Mouse (Mus musculus) layer of hippocampus, postnatal 10 days (tissue): ENCODE results near the gene Slc5a10. TPM values are rescaled to one million over a fixed set of nuclear protein-coding genes. Genes with fewer than 3 reads are reported as not detected.
A peak's percentile ranks its signal among the peaks of the same experiment; 100 is the strongest.

Experiments
- DNase-seq, 2 experiments: peaks; one replicate each; pipeline ENCODE4 v3.0.0; 2021; ENCODE audit warnings: low spot score in 2 of 2
- total RNA-seq, 2 experiments: library from RNA; stranded (reverse); gene quantifications; 2 replicates each; pipeline ENCODE4 v1.2.3; 2021

Gene Slc5a10
- total RNA-seq, 2 experiments from 2014 or later = 0.69 TPM; not detected in 1

DNA sequence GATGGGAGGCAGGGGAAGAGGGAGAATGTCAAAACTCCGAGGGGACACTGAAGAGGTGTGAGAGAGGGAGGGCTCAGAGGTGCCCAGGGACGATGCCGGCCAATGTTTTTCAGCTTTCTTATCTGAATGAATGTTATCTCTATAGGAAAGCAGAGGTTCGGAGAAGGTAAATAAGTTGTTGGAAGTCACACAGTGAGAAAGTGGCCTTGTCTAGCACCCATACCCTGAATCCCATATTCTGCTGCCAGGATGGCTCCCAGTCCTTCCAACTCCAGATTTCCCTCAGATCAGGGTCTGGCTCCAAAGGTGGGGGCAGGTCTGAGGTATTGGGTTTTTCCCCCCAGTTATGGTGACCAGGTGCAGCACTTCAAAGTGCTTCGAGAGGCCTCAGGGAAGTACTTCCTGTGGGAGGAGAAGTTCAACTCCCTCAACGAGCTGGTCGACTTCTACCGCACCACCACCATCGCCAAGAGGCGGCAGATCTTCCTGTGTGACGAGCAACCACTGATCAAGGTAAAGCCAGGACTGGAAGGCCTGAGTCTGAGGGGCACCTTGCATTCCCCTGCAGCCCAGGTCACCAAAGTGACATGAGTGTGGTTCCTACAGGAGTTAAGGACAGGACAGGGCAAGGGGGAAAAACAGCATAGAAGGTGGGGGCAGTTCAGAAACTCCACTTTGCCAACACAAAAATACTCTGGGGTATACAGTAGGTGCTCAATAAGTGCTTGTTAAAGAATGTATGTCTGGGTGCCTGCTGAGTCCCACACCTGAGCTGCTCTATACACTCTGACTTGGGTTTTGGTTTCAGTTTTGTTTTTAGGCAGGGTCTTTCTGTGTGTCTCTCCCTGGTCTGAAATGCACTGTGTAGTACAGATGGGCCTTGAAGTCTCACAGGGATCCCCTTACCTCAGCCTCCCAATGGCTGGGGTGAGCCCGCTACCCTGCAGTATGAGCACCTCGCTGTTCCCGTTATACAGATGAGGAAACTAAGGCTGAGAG lies 50.8 kb downstream of the Slc5a10 start:
- no peak for DNase-seq

DNA sequence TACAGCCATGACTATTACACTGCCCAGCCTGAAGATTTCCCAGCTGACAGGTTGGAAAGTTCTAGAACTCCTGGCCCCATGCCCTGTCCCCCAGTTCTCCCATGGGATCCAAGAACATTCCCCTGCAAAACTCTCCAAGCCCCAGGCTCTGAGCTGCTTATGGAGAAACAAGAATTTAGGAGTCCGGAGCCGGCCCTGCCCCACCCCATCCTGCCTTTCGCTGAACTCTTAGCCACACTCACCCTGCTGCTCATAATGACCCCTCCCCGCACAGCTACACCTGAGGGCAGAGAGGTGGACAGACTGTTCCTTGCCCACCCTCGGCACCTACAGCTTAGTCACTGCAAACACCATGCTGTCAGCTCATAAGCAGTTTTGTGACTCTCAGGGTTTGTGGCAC lies 52.8 kb downstream of the Slc5a10 start:
- no peak for DNase-seq

DNA sequence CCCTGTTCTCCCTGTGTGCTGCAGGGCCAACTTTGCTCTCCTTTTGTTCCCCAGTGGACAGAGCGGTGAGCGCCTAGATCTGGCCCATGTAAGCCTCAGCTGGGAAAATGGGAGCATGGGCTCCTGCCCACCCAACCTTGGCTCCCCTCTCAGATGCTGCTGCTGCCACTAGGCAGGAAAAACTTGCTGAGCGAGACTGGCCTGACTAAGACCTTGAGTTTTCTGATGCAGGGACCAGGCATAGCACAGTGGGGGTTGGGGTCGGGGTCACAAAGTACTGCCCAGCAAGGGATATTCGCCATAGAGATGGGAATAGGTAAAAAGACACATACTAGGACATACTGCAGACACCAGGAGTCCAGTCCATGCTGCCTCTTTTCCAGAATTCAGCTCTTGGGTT lies 53.4 kb downstream of the Slc5a10 start:
- no peak for DNase-seq

DNA sequence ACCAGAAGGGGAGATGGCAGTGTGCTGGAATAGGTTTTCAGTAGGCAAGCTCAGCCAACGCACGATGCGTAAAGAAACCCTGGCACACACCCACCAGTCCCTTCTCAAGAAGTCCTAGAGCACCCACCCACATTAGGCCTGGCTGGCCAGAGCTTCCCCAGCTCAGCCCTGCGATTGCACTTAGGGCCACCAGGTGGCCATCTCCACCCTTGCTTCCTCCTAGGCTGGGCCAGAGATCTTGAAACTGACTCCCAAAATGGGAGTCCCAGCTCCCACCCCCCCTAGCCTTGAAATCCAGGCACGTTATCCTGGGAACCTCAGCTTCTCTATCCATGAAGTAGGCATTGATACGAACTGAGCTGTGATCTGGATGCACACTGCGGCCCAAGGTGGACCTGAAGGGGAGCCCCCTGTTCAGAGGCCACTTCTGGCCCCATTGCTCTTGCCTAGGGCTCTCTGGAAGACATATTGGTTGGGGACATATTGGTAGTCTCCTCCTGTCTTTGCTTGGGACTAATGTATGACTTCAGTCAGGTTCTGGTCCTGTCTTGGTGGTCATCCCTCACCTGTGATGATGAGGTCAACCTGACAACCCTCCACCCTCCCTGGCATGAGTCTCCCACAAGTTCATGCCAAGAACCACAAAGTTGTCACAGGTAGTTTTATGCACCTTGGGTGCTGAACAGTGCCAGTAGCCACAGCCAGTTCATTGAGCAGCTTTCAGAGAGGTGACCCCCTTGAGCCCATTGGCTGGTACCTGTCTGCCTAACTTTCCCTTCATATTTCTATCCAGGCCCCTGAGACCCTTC lies 54.4 kb downstream of the Slc5a10 start:
- DNase-seq = peak; percentile 54 to 64

DNA sequence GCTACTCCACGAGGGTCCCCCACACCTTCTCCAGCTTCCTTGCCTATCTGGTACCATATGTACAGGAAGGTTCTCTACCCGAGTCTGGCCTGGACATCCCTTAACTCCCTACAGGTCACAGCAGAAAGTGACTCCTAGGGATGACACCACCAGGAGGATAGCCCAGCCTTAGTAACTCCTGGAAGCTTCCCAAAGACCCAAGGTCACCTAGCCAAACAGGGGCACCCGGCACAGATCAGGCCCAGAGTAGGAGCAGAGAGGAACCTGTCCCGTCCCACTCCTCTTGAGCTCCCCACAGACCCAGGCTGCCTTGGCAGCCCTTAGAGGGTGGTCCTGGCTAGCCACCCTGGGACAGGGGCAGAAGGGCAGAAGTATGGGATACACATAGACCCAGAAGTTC lies 55.2 kb downstream of the Slc5a10 start:
- no peak for DNase-seq

DNA sequence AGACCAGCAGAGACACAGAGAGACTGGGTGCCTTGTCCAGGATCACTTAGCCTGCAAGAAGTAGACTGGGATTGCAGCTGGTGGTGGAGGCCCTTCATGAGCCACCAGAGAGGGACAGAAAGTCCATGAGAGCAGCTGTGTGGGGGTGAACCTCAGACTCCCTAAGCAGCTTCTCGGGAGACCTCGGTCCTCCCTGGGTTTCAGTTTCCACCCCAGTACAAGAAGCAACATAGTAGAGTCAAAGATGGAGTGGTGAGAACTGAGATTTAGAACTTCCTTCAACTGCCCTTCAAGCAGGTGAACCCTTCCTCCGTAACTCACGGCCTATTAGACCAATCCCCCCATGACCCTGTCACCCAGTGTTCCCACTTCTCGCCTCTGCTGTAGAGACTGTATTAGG lies 58.4 kb downstream of the Slc5a10 start:
- DNase-seq = no peak

DNA sequence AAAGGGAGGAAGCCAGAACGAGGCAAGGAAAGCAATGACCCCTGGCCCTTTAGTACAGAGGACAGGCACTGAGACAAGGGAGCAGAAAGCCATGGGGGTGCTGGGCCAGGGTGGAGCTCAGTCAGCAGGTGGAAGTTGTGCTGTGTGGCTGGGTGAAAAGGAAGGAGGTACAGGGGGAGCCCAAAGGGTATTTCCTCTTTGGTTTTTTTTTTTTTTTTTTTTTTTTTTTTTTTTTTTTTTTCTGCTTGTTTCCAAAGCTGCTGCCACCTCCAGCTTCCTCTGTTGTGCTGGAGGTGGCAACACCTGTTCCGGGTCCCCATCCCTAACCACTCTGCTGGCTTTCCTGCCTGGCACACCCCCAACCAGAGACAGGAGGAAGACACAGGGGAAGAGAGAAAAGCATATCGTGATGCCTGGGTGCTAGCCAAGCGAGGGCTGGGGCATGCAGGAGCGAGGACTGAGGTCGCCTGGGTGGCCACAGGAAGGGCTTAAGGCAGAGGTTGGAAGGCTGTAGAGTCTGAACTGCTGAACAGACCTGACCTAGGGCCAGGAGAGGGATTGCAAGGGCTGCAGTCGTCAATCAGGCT lies 59.7 kb downstream of the Slc5a10 start:
- DNase-seq = no peak

DNA sequence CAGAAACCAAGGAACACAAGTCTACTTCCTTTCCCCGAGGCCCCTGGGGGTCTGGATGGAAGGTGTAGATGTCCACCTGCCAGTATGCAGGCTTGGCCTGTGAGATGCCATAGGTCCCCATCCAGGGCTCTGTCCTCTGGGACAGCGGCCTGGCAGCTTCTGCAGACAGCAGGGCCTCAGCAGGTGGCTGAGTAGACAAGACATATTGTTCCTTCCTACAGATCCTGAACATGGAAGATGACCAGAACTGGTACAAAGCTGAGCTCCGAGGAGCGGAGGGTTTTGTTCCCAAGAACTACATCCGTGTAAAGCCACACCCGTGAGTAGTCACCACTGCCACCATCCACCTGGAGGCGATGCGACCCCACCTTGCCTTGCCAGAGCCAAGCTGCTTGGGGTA lies 60.6 kb downstream of the Slc5a10 start:
- no peak for DNase-seq

DNA sequence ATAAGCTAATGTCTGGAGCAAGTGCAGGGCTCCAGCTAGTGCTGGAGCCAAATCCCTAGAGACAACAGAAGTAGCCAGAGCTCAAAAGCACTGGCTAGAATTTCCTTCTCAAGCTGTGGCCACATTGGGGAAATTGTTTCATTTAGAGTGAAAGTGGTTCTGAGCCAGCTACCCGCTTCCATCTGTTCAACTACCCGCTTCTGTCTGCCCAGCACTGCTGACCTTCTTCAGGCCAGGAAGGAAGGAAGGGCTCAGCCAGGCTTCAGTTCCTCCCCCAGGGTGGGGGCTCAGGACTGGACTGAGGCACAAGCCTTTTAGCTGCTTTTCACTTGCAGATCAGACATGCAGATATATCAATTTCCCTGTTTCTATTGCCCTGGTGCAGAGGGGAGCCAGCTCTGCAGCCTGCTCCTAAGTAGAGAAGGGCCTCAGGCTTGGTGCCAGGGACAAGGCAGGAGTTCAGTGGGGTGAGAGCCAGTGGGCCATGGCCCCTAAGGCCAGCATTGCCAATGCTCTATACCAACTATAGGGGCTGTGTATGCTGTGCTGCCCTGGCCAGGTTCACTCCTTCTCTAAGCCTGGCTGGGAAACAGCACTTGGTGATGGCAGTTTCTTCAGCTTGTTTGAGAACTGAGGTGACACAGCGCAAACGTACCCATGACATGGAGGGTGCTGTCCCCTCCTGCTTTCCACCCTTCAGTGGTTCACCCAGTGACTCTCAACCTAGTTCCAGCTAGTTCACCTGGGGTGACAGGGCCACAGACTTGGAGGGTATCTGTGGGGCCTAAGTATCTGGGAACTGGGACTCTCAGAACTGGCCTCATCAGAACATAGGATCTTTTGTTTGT lies 61.4 kb downstream of the Slc5a10 start:
- DNase-seq = peak in 1 of 2 experiments; percentile 41

DNA sequence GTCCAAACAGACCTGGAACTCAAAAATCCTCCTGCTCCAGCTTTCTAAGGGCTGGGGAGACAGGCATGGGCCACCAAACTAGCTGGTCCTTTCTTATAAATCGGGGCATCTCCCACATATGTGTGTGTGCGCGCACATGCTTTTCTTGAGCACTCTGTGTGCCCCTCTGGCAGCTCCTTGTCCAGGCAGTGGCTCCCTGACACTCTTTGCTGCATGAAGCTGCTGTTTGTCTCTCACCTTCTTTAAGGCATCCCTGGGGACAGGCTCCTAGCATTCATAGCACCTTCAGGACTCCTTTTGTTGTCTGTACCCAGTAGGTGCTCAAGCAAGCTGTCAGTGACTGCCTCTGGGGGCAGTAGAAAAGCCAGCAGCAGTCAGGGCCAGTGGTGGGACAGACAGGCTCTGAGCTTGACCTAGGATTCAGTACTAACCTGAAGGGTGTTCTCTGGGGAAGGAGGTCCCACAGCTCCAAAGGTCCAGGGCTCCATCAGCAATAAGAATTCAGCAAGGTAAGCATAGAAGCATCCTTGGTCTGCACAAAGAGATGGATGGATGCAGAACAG lies 62.2 kb downstream of the Slc5a10 start:
- DNase-seq = no peak

DNA sequence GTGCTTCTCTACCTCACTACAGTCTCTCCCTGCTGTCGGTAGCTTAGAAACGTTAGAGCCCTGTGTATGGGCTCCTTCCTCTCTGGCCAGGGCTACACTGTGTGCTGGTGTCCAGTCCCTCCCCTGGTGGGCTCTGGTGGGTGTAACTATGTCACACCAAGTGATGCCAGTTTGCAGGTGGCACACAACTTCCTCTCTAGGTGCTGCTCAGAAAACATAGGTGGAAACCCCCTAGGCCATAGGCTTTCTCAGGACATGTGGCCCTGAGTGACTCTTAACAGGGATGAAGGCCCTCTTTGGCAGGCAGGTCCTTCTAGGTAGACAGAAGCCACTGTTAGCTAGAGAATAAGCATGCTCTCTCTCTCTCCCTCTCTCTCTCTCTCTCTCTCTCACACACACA lies 63.2 kb downstream of the Slc5a10 start:
- DNase-seq = no peak

DNA sequence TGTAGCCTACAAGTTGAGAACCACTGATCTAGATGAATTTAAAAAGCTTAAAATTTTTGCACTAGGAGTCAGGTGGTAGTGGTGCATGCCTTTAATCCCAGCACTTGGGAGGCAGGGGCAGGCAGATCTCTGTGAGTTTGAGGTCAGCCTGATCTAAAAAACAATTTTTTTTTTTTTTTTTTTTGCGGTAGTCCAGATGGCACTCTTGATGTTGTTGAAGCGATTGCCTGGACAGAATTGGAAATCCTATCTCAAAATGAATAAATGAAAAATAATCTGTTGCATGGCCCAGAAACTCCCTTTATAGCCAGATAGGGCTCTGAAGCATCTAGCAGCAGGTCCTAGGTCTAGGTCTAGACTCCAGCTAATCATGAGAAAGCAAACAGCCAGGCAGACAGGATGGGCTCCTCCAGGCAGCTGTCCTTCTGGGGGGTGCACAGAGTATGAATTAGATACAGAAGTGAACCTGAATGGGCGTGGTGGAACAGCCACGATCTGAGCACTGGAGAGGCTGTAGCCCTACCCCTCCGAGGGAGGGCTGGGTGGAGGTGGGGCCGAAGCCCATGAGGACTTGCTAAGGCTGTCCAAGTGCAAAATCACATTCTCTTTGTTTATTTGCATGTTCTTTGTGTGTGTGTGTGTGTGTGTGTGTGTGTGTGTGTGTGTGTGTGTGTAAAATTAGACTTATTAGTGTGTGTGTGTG lies 64.3 kb downstream of the Slc5a10 start:
- no peak for DNase-seq

DNA sequence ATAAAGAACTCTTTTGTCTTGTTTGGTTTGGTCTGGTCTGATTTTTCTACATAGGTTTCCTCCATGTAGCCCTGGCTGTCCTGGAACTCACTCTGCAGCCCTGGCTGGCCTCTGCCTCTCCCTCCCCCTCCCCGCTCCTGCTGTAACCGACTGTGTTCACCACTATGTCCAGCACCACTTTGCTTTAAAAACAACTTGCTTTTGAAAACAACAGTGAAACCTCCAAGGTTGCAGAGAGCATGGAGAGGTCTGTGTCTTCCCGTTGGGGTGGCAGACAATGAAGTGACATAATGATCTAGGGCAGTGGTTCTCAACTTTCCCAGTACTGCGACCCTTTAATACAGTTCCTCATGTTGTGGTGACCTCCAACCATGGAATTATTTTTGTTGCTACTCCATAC lies 65.0 kb downstream of the Slc5a10 start:
- DNase-seq = no peak

DNA sequence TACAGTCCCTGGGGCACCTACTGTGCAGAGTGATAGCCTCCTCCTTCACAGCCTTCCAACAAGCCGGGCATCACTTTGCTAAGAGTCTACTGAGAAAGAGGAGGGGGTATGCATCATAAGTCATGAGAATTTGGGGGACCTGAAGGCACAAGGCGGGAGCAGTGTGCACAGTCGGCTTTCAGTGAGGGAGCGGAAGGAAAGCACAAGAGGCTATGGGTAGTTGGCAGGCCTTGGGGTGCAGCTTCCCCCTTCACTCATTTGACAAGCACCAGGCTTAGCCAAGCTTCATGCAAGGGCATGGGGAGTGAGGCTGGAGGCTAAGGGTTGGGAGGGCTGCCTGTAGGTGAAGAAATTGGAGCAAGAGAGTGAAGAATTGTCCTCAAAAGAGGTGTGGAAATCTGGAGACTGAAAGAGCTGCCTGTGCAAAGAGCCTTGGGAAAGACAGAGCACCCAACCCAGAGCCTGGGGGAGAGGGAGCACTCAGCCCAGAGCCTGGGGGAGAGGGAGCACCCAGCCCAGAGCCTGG lies 65.8 kb downstream of the Slc5a10 start:
- DNase-seq = no peak

DNA sequence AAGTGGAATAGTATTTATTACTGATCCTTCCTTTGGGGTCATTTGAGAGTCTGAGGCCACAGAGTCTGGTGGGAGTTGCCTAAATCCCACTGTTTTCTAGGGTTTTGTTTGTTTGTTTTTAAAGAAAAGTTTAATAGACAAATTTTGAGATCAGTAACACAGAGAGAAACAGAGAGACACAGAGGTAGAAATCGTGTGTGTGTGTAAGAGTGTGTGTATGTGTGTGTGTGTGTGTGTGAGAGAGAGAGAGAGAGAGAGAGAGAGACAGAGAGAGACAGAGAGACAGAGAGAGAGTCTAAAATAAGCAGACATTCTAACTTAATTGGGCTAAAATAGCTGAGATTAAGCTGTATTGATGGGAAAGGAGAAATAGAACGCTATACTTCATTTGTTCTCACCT lies 67.1 kb downstream of the Slc5a10 start:
- DNase-seq = no peak

DNA sequence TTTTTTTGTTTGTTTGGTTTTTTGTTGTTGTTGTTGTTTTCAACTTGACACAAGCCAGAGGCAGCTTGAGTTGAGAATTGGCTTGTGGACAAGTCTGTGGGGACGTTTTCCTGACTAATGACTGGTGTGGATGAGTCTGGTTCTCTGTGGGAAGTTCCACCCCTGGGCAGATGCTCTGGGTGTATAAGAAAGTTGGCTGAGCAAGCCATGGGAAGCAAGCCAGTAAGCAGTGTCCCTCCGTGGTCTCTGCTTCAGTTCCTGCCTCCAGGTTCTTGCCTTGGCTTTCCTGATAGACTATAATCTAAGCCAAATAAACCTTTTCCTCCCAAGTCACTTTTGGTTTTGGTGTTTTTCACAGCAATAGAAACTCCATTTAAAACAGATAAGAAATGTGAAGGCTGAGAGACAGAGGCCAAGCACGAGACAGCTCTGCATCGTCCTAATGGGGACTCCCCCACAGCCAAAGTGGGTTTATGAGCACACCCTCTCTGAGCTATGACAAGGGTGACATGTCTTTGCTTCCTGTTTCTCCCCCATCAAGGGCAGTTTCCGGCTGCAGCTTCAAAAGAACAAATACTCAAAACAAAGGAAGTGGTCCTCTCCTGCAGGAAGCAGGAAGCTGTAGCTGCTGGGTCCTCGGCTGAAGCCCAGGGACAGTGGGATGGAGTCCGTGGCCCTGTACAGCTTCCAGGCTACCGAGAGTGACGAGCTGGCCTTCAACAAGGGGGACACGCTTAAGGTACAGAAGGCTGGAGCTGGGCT lies 67.8 kb downstream of the Slc5a10 start, which contains the start of gene Grap:
Gene Grap (plus strand): TSS at position 580 of the 762 bp plus-strand sequence.
- no peak for DNase-seq

DNA sequence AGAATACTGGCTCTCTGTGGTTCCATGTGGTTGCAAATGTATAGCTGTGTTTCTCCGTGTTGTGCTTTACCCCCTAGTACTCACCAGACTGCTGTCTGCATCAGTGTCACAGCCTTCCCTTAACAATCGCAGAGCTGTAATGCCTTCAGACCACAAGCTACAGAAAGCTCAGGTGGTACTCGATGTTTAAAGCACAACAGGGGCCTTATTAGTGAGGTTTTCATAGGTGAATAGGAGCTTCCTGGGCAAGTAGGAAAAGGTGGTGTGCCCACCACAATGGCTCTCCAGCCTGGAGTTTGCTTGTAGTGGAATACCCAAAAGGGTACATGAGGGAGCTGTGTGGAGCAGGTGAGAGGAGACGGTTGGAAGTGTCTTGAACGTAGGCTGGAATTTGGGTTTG lies 68.4 kb downstream of the Slc5a10 start:
- no peak for DNase-seq

DNA sequence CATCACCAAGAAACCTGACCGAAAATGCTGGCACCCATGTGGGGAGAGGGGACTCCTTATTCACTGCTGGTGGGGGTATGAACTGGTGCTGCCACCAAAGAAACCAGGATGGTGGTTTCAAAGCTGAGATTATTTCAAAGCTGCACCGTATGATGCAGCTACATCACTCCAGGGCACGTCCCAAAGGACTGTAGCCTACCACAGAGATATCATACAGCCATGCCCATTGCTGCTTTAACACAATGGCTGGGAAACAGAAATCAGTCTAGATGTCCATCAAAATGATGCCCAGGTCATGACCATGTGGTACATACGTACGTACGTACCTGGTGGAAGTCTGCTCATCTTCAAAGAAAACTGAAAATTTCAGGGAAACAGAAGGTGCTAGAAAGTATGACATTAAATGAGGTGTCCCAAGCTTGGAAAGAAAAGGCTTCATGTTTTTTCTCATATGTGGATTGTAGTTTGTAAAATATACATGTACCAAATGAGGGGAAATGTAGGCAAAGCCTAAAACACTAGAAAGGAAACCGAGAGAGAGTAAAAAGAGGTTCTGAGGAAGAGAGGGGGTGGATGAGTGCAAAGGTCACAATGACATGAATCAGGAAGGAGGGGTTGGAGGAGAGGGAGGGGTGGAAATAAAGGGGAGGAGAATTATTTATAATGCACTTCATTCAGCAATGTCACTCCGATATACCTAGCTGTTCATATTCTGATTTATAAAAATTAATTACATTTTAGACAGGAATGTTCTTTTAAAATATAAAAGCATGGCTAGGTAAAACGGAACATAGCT lies 70.0 kb downstream of the Slc5a10 start:
- no peak for DNase-seq
